Mouse (Mus musculus) urinary bladder, postnatal 10 days (tissue): ENCODE results near the gene Gulp1.

Experiments
- DNase-seq: peaks from one replicate; pipeline ENCODE4 v3.0.0; 2022; ENCODE audit warnings: low spot score

Gene Gulp1

GRCm38 (mm10) chr1:44551461-44552370, at the start of gene Gulp1:
Gulp1 (plus strand) TSS chr1:44551511.
- DNase-seq: peak; percentile 20

GRCm38 (mm10) chr1:44550261-44550660, 1.1 kb upstream of the Gulp1 start:
- DNase-seq: no peak

- DNase-seq: no peak
Measured at GRCm38 (mm10) chr1:44552371-44552841, 1.1 kb downstream of the Gulp1 start.

- no peak for DNase-seq
Measured at GRCm38 (mm10) chr1:44553166-44553898, 2.0 kb downstream of the Gulp1 start.

GRCm38 (mm10) chr1:44567431-44567830, 16.1 kb downstream of the Gulp1 start:
- DNase-seq: no peak

GRCm38 (mm10) chr1:44568296-44568695, 17.0 kb downstream of the Gulp1 start:
- no peak for DNase-seq

GRCm38 (mm10) chr1:44576001-44576400, 24.7 kb downstream of the Gulp1 start:
- no peak for DNase-seq

- no peak for DNase-seq
Measured at GRCm38 (mm10) chr1:44576610-44577009, 25.3 kb downstream of the Gulp1 start.

GRCm38 (mm10) chr1:44580390-44580789, 29.1 kb downstream of the Gulp1 start:
- no peak for DNase-seq

GRCm38 (mm10) chr1:44584886-44585385, 33.6 kb downstream of the Gulp1 start:
- DNase-seq: no peak

GRCm38 (mm10) chr1:44591742-44592141, 40.4 kb downstream of the Gulp1 start:
- no peak for DNase-seq

- DNase-seq: no peak
Measured at GRCm38 (mm10) chr1:44593109-44593508, 41.8 kb downstream of the Gulp1 start.

- no peak for DNase-seq
Measured at GRCm38 (mm10) chr1:44598312-44598711, 47.0 kb downstream of the Gulp1 start.

- DNase-seq: no peak
Measured at GRCm38 (mm10) chr1:44613294-44614041, 62.2 kb downstream of the Gulp1 start.

GRCm38 (mm10) chr1:44618751-44619150, 67.4 kb downstream of the Gulp1 start:
- DNase-seq: no peak

- DNase-seq: no peak
Measured at GRCm38 (mm10) chr1:44634481-44634880, 83.2 kb downstream of the Gulp1 start.

- no peak for DNase-seq
Measured at GRCm38 (mm10) chr1:44645678-44646276, 94.5 kb downstream of the Gulp1 start.

GRCm38 (mm10) chr1:44678974-44679373, 127.7 kb downstream of the Gulp1 start:
- no peak for DNase-seq

GRCm38 (mm10) chr1:44679415-44679814, 128.1 kb downstream of the Gulp1 start:
- DNase-seq: no peak

GRCm38 (mm10) chr1:44682556-44682955, 131.2 kb downstream of the Gulp1 start:
- no peak for DNase-seq

- no peak for DNase-seq
Measured at GRCm38 (mm10) chr1:44683723-44684122, 132.4 kb downstream of the Gulp1 start.
